Mouse (Mus musculus) small intestine, adult 2 months (tissue): Measurements from ENCODE around the gene Ly86. TPM values are rescaled to one million over a fixed set of nuclear protein-coding genes. Genes with fewer than 3 reads are reported as not detected.

Experiments used
- H3K27ac ChIP-seq: fragments of 200-500 bp; 2 replicates; pipeline ENCODE4 v1.5.1; 2012; ENCODE audit warnings: low read depth, low read length, control low read depth, inconsistent platforms; ENCODE audit not compliant: insufficient read depth
- H3K27me3 ChIP-seq: fragments of 200-500 bp; 2 replicates; pipeline ENCODE4 v1.6.1; 2012; ENCODE audit warnings: mild to moderate bottlenecking, moderate library complexity, low read length, inconsistent platforms; ENCODE audit not compliant: control insufficient read depth, insufficient read depth
- H3K36me3 ChIP-seq: fragments of 200-500 bp; 2 replicates; pipeline ENCODE4 v1.6.1; 2012; ENCODE audit warnings: mild to moderate bottlenecking, low read length, control low read depth, inconsistent platforms; ENCODE audit not compliant: control insufficient read depth, insufficient read depth
- H3K4me1 ChIP-seq: fragments of 200-500 bp; 2 replicates; pipeline ENCODE4 v1.6.1; 2012; ENCODE audit warnings: low read length, inconsistent platforms, mixed read lengths; ENCODE audit not compliant: control insufficient read depth, insufficient read depth, insufficient read length
- H3K4me3 ChIP-seq: fragments of 200-500 bp; 2 replicates; pipeline ENCODE4 v1.5.1; 2012; ENCODE audit warnings: low read depth, mild to moderate bottlenecking, control low read depth, inconsistent platforms, low read length, moderate library complexity
- CTCF ChIP-seq: fragments of 200-500 bp; IDR thresholded peaks from 2 replicates; pipeline ENCODE4 v1.5.1; 2012; ENCODE audit warnings: low read depth, mild to moderate bottlenecking, control low read depth, inconsistent platforms, low read length, moderate library complexity, mixed read lengths; ENCODE audit not compliant: insufficient replicate concordance, insufficient read length; ENCODE audit errors: extremely low read depth
- POLR2A ChIP-seq: fragments of 200-500 bp; IDR thresholded peaks from 2 replicates; pipeline ENCODE4 v1.6.1; 2012; ENCODE audit warnings: low read depth, mild to moderate bottlenecking, control low read depth, inconsistent platforms, low read length, moderate library complexity
- WGBS: fragments of 180-500 bp; shearing (Covaris S2); methylation state at CpG from one replicate; pipeline ENCODE4 v1.1.7; 2018; 5-methylcytosine and 5-hydroxymethylcytosine counted together
- polyA plus RNA-seq: library from polyadenylated mRNA; depleted of rRNA; stranded (reverse); fragments of >200 nt; gene quantifications from 2 replicates; pipeline ENCODE4 v1.2.3, GENCODE M21; 2012; rRNA removed

Ly86 gene
- 1.8 and 2.3 TPM in 2 replicates for polyA plus RNA-seq

DNA sequence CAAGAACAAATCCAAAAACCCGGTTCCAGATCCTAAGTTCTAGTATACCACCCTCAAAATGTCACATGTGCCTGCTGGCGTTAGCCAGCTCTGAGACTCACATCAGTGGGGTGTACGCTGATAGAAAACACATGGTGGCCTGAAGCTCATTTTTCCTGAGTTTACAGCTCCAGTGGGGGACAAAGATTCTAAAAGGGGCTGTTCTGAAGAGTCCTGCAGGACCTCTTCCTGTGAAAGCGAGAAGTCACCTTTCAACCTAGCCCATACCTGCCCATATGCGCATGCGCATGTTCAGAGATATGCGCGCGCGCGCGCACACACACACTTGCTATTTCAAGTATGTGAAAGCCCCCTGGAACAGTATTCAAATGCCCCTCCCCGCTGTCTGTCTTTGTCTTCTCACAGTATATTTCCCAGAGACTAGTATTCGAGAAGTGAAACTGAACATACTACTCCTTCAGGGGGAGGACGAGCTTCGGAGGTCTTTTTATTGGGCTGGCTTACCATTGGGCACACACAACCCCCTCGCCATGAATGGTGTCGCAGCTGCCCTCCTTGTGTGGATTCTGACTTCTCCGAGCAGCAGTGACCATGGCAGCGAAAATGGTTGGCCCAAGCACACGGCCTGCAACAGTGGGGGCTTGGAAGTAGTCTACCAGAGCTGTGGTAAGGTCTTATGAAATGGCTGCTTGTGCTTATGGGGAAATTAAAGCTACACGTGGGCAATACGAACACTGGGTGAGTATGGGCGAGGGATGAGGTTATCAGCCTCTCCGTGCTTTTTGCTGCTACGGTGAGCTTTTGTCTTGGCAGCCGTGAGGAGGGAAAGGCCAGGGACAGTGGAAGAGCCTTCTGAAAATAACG is at the start of gene Ly86:
TSS of gene Ly86 (plus strand) at position 300 of the 864 bp plus-strand sequence.
- H3K27me3 ChIP-seq: no peaks in the 10 kb centered on the region
- no peaks in the 10 kb centered on the region for H3K36me3 ChIP-seq
- peak within 1 kb of the TSS; percentile 58 for H3K4me3 ChIP-seq
- TF ChIP-seq CTCF (no peak), POLR2A (no peak)
- peak within 1 kb of the TSS; percentile 75 for H3K27ac ChIP-seq
- 87% methylated on average over 28 of the region's 28 CpGs for WGBS
- H3K4me1 ChIP-seq: 0 out of 2 replicates have a peak, but pooled peaks cover 2% of the 10 kb centered on the region

DNA sequence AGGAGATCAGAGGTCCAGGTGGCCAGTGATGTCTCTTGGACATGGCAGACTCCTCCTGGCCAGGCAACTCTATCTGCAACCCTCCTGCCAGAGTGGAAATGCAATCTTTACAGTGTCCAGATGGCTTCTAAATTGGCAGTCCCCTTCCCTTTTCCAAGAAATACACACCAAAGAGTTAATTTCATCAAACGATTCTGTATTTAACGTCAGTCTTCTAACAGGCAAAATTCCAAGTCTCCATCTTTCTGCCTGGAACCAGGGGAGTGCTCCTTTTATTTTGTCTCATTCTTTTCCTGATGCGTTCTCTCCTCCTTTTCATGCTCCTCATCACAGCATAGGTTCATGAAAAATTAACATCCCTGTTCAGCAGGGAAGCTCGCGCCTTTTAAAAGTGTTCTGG is 47.1 kb upstream of the Ly86 start:
- Histone ChIP-seq H3K4me1 (no peaks in the 10 kb centered on the region), H3K27ac (no peak overlapping the region), H3K36me3 (no peaks in the 10 kb centered on the region), H3K4me3 (no peak overlapping the region), H3K27me3 (no peaks in the 10 kb centered on the region)
- no peak for TF ChIP-seq POLR2A
- TF ChIP-seq CTCF: no peak
- WGBS: 77% methylated on average over 5 of the region's 5 CpGs

DNA sequence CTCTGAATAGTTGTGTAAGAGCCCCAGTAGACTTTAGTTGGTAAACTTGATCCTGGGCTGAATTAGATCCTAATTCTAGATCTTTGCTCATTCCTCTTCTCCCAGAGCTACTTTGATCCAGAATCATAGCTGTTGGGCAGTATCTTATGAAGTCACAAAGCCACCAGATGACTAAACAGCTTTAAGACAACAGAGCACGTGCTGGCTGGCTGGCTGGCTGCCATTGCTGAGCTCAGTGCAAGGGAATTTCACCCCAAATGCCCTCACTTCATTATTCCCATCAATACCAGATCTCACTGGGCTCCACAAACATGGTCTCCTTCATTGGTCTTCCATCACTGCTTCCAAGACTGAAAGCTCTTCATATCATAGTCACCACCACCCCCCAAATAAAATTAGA is 46.2 kb upstream of the Ly86 start:
- no peaks in the 10 kb centered on the region for H3K36me3 ChIP-seq
- WGBS: 14% methylated on average over 1 of the region's 1 CpGs
- no peak for TF ChIP-seq POLR2A
- TF ChIP-seq CTCF: no peak

DNA sequence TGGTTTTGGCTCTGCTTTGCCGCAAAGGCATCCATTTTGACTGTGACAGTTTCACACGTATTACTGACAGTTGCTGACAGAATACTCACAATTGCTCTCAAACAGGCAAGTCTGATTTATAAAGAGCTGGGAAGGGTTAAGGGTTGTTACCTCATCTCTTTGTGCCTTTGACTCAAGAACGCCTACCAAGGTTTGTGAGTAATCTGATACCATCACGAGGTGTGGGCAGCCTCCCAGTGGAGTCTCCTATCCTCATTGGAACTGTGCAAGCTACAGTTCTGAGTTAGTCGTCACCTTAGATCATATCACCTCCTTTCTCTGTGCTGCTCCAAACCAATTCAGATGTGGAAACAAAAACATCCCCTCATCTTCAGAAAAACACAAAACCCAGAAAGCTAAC is 42.1 kb upstream of the Ly86 start:
- WGBS: 49% methylated on average over 5 of the region's 5 CpGs

More for the DNA sequence above, 46.2 kb upstream of the Ly86 start:
- Histone ChIP-seq H3K27ac (no peak overlapping the region), H3K4me1 (no peaks in the 10 kb centered on the region), H3K27me3 (no peaks in the 10 kb centered on the region), H3K4me3 (no peak overlapping the region)

DNA sequence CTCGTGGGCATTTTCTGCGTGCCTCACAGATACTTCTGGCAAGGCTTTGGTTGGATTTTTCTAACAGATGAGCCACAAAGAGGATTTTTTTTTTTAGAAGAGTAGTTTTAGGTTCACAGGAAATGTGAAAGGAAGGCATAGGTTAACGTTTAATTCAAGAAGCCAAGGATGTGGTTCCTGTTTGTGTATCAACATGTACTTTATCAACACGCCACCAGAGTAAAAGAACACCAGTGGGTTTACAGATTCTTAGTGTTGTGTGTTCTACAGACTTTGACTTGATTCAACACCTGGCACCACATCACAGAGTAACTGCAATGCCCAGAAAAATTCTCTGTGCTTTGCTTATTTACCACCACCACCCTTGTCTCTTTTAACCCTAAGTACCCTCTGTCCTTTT is 37.0 kb upstream of the Ly86 start:
- WGBS: 59% methylated on average over 4 of the region's 4 CpGs
- Histone ChIP-seq H3K27ac (no peak overlapping the region), H3K4me3 (no peak overlapping the region), H3K27me3 (no peaks in the 10 kb centered on the region), H3K36me3 (no peaks in the 10 kb centered on the region), H3K4me1 (peaks cover 4% of the 10 kb centered on the region; the same call in 1 of the 2 replicates)
- TF ChIP-seq POLR2A (no peak), CTCF (no peak)

More for the DNA sequence above, 42.1 kb upstream of the Ly86 start:
- H3K36me3 ChIP-seq: no peaks in the 10 kb centered on the region
- no peak overlapping the region for H3K4me3 ChIP-seq
- no peak for TF ChIP-seq POLR2A
- TF ChIP-seq CTCF: no peak
- H3K4me1 ChIP-seq: no peaks in the 10 kb centered on the region
- no peaks in the 10 kb centered on the region for H3K27me3 ChIP-seq
- no peak overlapping the region for H3K27ac ChIP-seq

DNA sequence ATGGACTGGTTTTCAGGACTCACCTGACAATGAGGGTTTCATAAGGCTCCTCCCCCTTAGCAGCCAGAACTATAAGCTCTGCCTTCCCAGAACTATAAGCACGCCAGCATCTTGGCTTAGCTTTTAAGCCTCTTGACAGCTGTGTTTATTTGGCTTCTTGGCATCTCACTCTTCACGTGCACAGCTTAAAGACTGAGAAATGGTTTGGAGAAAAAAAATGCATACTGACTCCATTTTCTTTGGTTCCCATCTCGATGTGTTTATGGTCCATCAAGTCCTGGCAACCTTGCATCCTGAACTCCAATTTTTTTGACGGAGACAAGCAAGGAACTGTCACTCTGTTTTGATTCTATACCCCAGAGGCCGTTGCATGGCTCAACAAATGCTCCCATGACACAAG is 35.7 kb upstream of the Ly86 start:
- H3K27ac ChIP-seq: no peak overlapping the region
- no peaks in the 10 kb centered on the region for H3K36me3 ChIP-seq
- 66% methylated on average over 5 of the region's 5 CpGs for WGBS
- H3K4me1 ChIP-seq: peaks cover 4% of the 10 kb centered on the region; the same call in 1 of the 2 replicates
- no peaks in the 10 kb centered on the region for H3K27me3 ChIP-seq
- H3K4me3 ChIP-seq: no peak overlapping the region
- TF ChIP-seq POLR2A (no peak), CTCF (no peak)

DNA sequence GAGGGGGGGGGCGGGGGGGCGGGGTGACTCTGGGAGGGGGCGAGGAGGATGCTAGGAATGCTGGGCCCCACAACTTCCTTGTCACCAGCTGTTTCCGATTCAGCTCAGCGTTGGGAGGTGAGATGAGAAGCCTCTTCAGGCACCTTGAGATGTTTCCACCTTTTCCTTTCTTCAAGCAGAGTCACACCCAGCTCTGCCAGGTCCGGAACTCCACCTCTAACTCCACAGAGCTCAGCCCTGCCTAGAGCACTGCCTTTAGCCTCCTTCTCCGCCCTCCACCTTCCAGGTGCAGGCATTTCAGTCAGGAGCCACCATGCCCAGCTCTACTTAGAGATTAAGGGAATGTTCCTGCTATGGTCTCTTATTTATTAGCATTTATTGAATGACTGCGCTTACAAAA is 34.7 kb upstream of the Ly86 start:
- H3K4me3 ChIP-seq: no peak overlapping the region
- 31% methylated on average over 8 of the region's 8 CpGs for WGBS
- H3K4me1 ChIP-seq: peaks cover 4% of the 10 kb centered on the region; the same call in 1 of the 2 replicates
- H3K27ac ChIP-seq: no peak overlapping the region
- no peaks in the 10 kb centered on the region for H3K36me3 ChIP-seq
- no peaks in the 10 kb centered on the region for H3K27me3 ChIP-seq
- no peak for TF ChIP-seq CTCF
- TF ChIP-seq POLR2A: no peak
